Mouse (Mus musculus) thymus, adult 2 months (tissue): ENCODE results near the gene Inca1.

Experiments
- CTCF ChIP-seq: fragments of 200-500 bp; IDR thresholded peaks from 2 replicates; pipeline ENCODE4 v1.5.1; 2012; ENCODE audit warnings: mild to moderate bottlenecking, control low read depth, low read length, moderate library complexity, borderline replicate concordance; ENCODE audit not compliant: control insufficient read depth, poor library complexity, insufficient read depth; ENCODE audit errors: extremely low read depth
- POLR2A ChIP-seq: fragments of 200-500 bp; IDR thresholded peaks from 2 replicates; pipeline ENCODE4 v1.6.1; 2012; ENCODE audit warnings: mild to moderate bottlenecking, low read length, control low read depth, moderate library complexity; ENCODE audit not compliant: control insufficient read depth, poor library complexity, insufficient read depth; ENCODE audit errors: extremely low read depth

GRCm38 (mm10) chr11:70646259-70646555 is 53.7 kb downstream of the Inca1 start:
- TF ChIP-seq POLR2A (no peak), CTCF (no peak)
